Mouse (Mus musculus) cerebellum, adult 2 months (tissue): ENCODE data around the gene Abcg4. TPM values are rescaled to one million over a fixed set of nuclear protein-coding genes. Genes with fewer than 3 reads are reported as not detected.

ENCODE experiments used
- DNase-seq, 2 experiments: peaks; one replicate each; pipeline ENCODE4 v3.0.0; 2021
- H3K27ac ChIP-seq: fragments of 200-500 bp; 2 replicates; pipeline ENCODE4 v1.5.1; 2012; ENCODE audit warnings: low read length, control low read depth, inconsistent platforms; ENCODE audit not compliant: insufficient read depth
- H3K27me3 ChIP-seq: fragments of 200-500 bp; 2 replicates; pipeline ENCODE4 v1.6.1; 2012; ENCODE audit warnings: inconsistent platforms, mild to moderate bottlenecking, low read length, moderate library complexity; ENCODE audit not compliant: control insufficient read depth, insufficient read depth
- H3K4me1 ChIP-seq: fragments of 200-500 bp; 2 replicates; pipeline ENCODE4 v1.6.1; 2011; ENCODE audit warnings: low read length; ENCODE audit not compliant: control insufficient read depth, insufficient read depth
- H3K4me3 ChIP-seq: fragments of 200-500 bp; replicated peaks from 2 replicates; pipeline ENCODE3; 2011; ENCODE audit warnings: mild to moderate bottlenecking, low read depth, low read length, control low read depth; ENCODE audit not compliant: insufficient read depth
- CTCF ChIP-seq: fragments of 200-500 bp; IDR thresholded peaks from 2 replicates; pipeline ENCODE4 v1.5.1; 2011; ENCODE audit warnings: low read depth, mild to moderate bottlenecking, control low read depth, low read length, moderate library complexity, borderline replicate concordance; ENCODE audit not compliant: insufficient read depth
- POLR2A ChIP-seq: fragments of 200-500 bp; IDR thresholded peaks from 2 replicates; pipeline ENCODE4 v1.6.1; 2011; ENCODE audit warnings: low read length, control low read depth, borderline replicate concordance; ENCODE audit not compliant: insufficient read depth
- WGBS: fragments of 180-500 bp; shearing (Covaris S2); methylation state at CpG from one replicate; pipeline ENCODE4 v1.1.7; 2018; 5-methylcytosine and 5-hydroxymethylcytosine counted together
- polyA plus RNA-seq: library from polyadenylated mRNA; depleted of rRNA; stranded (reverse); fragments of >200 nt; gene quantifications from 2 replicates; pipeline ENCODE4 v1.2.3, GENCODE M21; 2012

Abcg4 gene
- polyA plus RNA-seq, 1 experiment, result 105 TPM

DNA sequence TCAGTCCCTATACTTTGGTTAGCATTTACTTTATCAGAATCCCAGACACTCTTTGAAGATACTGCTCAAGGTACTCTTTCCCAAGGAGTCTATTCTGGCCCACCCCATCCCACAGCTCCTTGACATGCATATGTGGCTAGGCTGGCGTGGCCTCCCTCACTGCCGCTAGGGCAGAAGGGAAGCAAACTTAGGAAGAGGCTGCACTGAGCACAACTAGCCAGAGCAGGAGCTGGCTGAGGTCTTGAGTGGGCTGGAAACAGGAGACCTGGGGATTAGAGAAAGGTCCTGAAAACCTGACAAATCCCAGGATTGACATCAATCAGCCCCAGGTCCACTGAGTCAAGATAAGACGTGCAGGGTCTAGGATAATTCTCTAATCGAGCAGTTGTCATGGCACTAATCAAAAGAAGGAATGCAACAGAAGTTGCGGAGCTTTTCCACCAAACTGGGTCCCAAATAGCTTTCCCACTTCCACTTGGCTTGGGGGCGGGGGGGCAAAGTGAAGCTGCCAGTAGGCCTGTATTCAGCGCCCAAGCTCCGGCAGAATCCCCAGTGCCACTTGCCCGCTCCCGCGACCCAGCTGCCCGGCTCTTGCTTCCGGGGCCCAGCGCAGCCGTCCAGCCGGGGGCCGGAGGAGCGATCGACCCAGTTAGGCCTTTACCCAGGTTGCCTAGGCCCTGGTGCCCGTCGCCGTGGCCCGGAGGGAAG, 20.9 kb downstream of the Abcg4 start:
- TF ChIP-seq CTCF, result no peak
- no peak for TF ChIP-seq POLR2A
- no peak for DNase-seq
- WGBS, result 9% methylated on average over 23 of the region's 23 CpGs
- H3K4me3 ChIP-seq, result peak overlapping the region; percentile 47
- H3K27ac ChIP-seq, result peak overlapping the region; percentile 27
- H3K27me3 ChIP-seq, result no peaks in the 10 kb centered on the region
- H3K4me1 ChIP-seq, result 0 out of 2 replicates have a peak, but pooled peaks cover 2% of the 10 kb centered on the region

DNA sequence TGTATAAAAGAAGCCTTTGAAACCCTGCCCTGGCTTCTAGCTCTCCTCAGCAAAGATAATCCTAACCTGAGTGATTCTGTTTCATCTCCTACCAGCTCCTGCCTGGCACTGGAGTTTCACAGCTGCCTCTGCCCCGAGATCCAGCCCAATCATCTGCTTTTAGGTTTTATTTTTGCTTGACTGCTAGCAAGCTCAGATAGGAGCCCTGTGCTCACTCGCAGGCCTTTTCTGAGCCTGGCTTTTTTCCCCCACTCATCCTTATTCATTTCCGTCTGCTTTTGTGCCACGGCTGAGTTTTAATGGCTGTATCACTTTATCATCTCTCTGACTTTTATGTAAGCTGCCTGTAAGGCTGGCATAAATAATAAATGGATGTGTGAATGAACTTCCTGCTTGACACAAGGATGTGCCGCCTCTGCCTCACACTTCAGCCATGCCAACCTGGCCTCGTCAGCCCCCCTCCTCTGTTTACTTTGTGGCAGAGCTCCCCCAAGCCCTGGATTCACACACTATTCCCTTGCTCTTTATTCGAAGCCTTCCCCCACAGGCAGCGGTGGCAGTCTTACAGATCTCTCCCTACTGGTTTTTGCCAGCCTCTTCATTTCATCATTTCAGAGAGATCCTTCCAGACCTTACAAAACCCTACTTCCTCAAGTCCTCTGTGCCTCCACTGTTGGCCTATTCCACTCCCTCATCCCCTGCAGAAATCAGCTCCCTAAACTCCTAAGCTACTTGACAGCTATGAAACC, 21.8 kb downstream of the Abcg4 start:
- H3K27me3 ChIP-seq, result no peaks in the 10 kb centered on the region
- no peak for TF ChIP-seq CTCF
- no peak for TF ChIP-seq POLR2A
- whole genome bisulfite sequencing, result 76% methylated on average over 8 of the region's 8 CpGs
- no peak overlapping the region for H3K27ac ChIP-seq
- no peak for DNase-seq
- 0 out of 2 replicates have a peak, but pooled peaks cover 2% of the 10 kb centered on the region for H3K4me1 ChIP-seq
- no peak overlapping the region for H3K4me3 ChIP-seq

DNA sequence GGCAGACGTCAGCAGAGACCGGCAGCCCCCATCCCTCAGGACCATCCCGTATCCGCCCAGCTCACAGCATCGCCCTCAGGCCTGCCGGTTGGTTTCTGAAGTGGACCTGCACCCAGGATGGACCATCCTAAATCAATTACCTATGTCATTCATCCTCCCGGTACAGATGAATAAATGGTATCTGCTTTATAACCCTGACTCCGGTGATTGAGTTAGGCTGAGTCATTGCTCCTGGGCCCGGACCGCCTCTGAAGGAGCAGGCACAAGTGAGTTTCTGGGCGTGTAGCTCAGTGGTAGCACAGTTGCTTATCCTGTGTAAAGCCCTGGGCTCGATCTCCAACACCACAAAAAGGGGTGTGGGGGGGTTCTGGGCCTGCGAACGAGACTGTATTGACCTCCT, 27.0 kb downstream of the Abcg4 start:
- 87% methylated on average over 14 of the region's 14 CpGs for WGBS
- Histone ChIP-seq H3K4me1 (no peaks in the 10 kb centered on the region), H3K4me3 (no peak overlapping the region), H3K27ac (no peak overlapping the region), H3K27me3 (no peaks in the 10 kb centered on the region)
- TF ChIP-seq CTCF (no peak), POLR2A (no peak)
- DNase-seq, result no peak

- no peak overlapping the region for H3K27ac ChIP-seq
- H3K4me3 ChIP-seq, result no peak overlapping the region
- H3K27me3 ChIP-seq, result no peaks in the 10 kb centered on the region
- WGBS, result 55% methylated on average over 10 of the region's 10 CpGs
- no peaks in the 10 kb centered on the region for H3K4me1 ChIP-seq
- DNase-seq, result no peak
- TF ChIP-seq POLR2A (no peak), CTCF (no peak)
Measured at GRCm38 (mm10) chr9:44259014-44259413, 29.4 kb downstream of the Abcg4 start.

DNA sequence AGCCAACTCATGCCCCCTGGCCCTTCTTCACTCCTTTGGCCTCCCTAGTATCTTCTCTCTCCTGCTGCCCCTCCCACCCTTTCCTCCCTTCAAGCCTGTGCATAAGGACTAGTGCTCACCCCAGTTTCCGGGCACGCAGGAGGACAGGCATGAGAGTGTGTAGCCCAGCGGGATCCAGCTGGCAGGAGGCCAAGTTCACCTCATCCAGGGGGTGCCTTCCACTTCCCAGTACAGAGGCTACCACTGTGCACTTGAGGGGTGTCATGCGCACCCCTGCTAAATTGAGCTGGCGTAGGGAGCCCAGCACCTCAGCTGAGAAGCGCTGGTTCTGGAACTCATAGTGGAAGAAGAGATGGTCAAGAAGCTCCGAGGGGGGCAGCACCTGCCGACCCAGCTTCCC, 32.2 kb downstream of the Abcg4 start:
- no peak overlapping the region for H3K27ac ChIP-seq
- no peak for TF ChIP-seq POLR2A
- no peak for TF ChIP-seq CTCF

GRCm38 (mm10) chr9:44255136-44255521, 33.3 kb downstream of the Abcg4 start:
- Histone ChIP-seq H3K27ac (no peak overlapping the region), H3K27me3 (no peaks in the 10 kb centered on the region), H3K4me1 (no peaks in the 10 kb centered on the region), H3K4me3 (no peak overlapping the region)
- no peak for TF ChIP-seq POLR2A
- no peak for TF ChIP-seq CTCF
- no peak for DNase-seq
- 44% methylated on average over 6 of the region's 6 CpGs for WGBS

More for the DNA sequence above, 32.2 kb downstream of the Abcg4 start:
- H3K27me3 ChIP-seq, result no peaks in the 10 kb centered on the region
- H3K4me3 ChIP-seq, result no peak overlapping the region
- H3K4me1 ChIP-seq, result no peaks in the 10 kb centered on the region
- no peak for DNase-seq
- WGBS, result 66% methylated on average over 8 of the region's 8 CpGs

- TF ChIP-seq POLR2A (no peak), CTCF (no peak)
- Histone ChIP-seq H3K27me3 (no peaks in the 10 kb centered on the region), H3K4me3 (no peak overlapping the region), H3K27ac (no peak overlapping the region), H3K4me1 (no peaks in the 10 kb centered on the region)
- WGBS, result 31% methylated on average over 5 of the region's 5 CpGs
- DNase-seq, result no peak
Measured at GRCm38 (mm10) chr9:44254508-44255135, 33.8 kb downstream of the Abcg4 start.
